Mouse (Mus musculus) CH12.LX (cell line): ENCODE measurements around the gene Gm10260. TPM values are rescaled to one million over a fixed set of nuclear protein-coding genes. Genes with fewer than 3 reads are reported as not detected.

Experiments
- DNase-seq: peaks from one replicate; pipeline ENCODE4 v3.0.0-alpha.2; 2013; ENCODE audit errors: extremely low read depth
- H3K27ac ChIP-seq: 2 replicates; pipeline ENCODE4 v1.5.1; 2012; ENCODE audit warnings: low read depth, mild to moderate bottlenecking, control low read depth, moderate library complexity; ENCODE audit not compliant: insufficient read depth
- H3K27me3 ChIP-seq: replicated peaks from 2 replicates; pipeline ENCODE3; 2012; ENCODE audit warnings: inconsistent platforms
- H3K36me3 ChIP-seq, 2 experiments: replicated peaks in 1 of 2; 2 replicates each; pipeline versions ENCODE3 to v1.6.1; 2012; ENCODE audit warnings: inconsistent platforms in 1 of 2, low read length in 1 of 2, mild to moderate bottlenecking in 1 of 2, mixed read lengths in 1 of 2, moderate library complexity in 1 of 2; ENCODE audit not compliant: control insufficient read depth in 1 of 2, insufficient read depth in 1 of 2
- H3K4me1 ChIP-seq, 2 experiments: 2 replicates each; pipeline ENCODE4 v1.6.1; 2012; ENCODE audit warnings: inconsistent platforms in 1 of 2, moderate library complexity in 1 of 2; ENCODE audit not compliant: insufficient read depth in 2 of 2, control insufficient read depth in 1 of 2
- H3K4me2 ChIP-seq: 2 replicates; pipeline ENCODE4 v1.6.1; 2012; ENCODE audit warnings: low read depth, mild to moderate bottlenecking, control low read depth; ENCODE audit not compliant: poor library complexity, insufficient read depth, severe bottlenecking
- H3K4me3 ChIP-seq, 3 experiments: fragments of 150-350 bp in 1 of 3; sonication (generic) in 1 of 3; replicated peaks in 1 of 3; 2 replicates each; pipeline versions ENCODE3 to v1.5.1; 2011 to 2012; ENCODE audit warnings: low read depth in 2 of 3, low read length in 2 of 3, mild to moderate bottlenecking in 2 of 3, moderate library complexity in 2 of 3, control low read depth in 1 of 3, improper control_type of control experiment in 1 of 3, inconsistent platforms in 1 of 3, mixed read lengths in 1 of 3; ENCODE audit not compliant: poor library complexity in 1 of 3
- H3K79me2 ChIP-seq: replicated peaks from 2 replicates; pipeline ENCODE4 v1.6.1; 2012; ENCODE audit warnings: mild to moderate bottlenecking, moderate library complexity; ENCODE audit not compliant: control insufficient read depth, poor library complexity, insufficient read depth, severe bottlenecking; ENCODE audit errors: extremely low read depth
- H3K9ac ChIP-seq: 2 replicates; pipeline ENCODE4 v1.6.1; 2012; ENCODE audit warnings: low read depth, mild to moderate bottlenecking, control low read depth, moderate library complexity; ENCODE audit not compliant: insufficient read depth
- H3K9me3 ChIP-seq: replicated peaks from 2 replicates; pipeline ENCODE3; 2012; ENCODE audit warnings: low read length, inconsistent platforms, mixed read lengths
- CTCF ChIP-seq, 2 experiments: IDR thresholded peaks in 1 of 2; conservative IDR thresholded peaks in 1 of 2; 2 replicates each; pipeline ENCODE4 v1.5.1; 2011 to 2012; ENCODE audit warnings: low read depth in 2 of 2, low read length in 2 of 2, improper control_type of control experiment in 1 of 2, inconsistent platforms in 1 of 2, mild to moderate bottlenecking in 1 of 2, moderate library complexity in 1 of 2
- EP300 ChIP-seq: IDR thresholded peaks from 2 replicates; pipeline ENCODE4 v1.6.1; 2011; ENCODE audit warnings: low read length, improper control_type of control experiment
- ETS1 ChIP-seq: conservative IDR thresholded peaks from 2 replicates; pipeline ENCODE4 v1.6.1; 2012; ENCODE audit warnings: low read depth, mild to moderate bottlenecking, inconsistent platforms, low read length, improper control_type of control experiment, moderate library complexity
- JUN ChIP-seq: IDR thresholded peaks from 2 replicates; pipeline ENCODE4 v1.6.1; 2011; ENCODE audit warnings: low read depth, mild to moderate bottlenecking, low read length, improper control_type of control experiment, moderate library complexity; ENCODE audit not compliant: insufficient read depth
- KAT2A ChIP-seq: IDR thresholded peaks from 2 replicates; pipeline ENCODE4 v1.6.1; 2012; ENCODE audit warnings: low read length, improper control_type of control experiment, inconsistent platforms; ENCODE audit not compliant: insufficient replicate concordance
- MAX ChIP-seq: IDR thresholded peaks from 2 replicates; pipeline ENCODE4 v1.6.1; 2011; ENCODE audit warnings: low read length, improper control_type of control experiment
- MXI1 ChIP-seq: IDR thresholded peaks from 2 replicates; pipeline ENCODE4 v1.6.1; 2011; ENCODE audit warnings: mild to moderate bottlenecking, low read depth, low read length, improper control_type of control experiment
- MYC ChIP-seq: IDR thresholded peaks from 2 replicates; pipeline ENCODE4 v1.6.1; 2011; ENCODE audit warnings: low read depth, mild to moderate bottlenecking, improper control_type of control experiment, low read length
- NRF1 ChIP-seq: IDR thresholded peaks from 2 replicates; pipeline ENCODE4 v1.6.1; 2014; ENCODE audit warnings: low read depth, mild to moderate bottlenecking, inconsistent platforms, low read length, improper control_type of control experiment, moderate library complexity
- POLR2A ChIP-seq: IDR thresholded peaks from 2 replicates; pipeline ENCODE4 v1.6.1; 2011; ENCODE audit warnings: low read depth, mild to moderate bottlenecking, improper control_type of control experiment, low read length
- SIN3A ChIP-seq: IDR thresholded peaks from 2 replicates; pipeline ENCODE4 v1.6.1; 2012; ENCODE audit warnings: low read length, improper control_type of control experiment, inconsistent platforms
- SMC3 ChIP-seq: IDR thresholded peaks from 2 replicates; pipeline ENCODE4 v1.6.1; 2011; ENCODE audit warnings: low read depth, low read length, improper control_type of control experiment
- UBTF ChIP-seq: IDR thresholded peaks from 2 replicates; pipeline ENCODE4 v1.6.1; 2012; ENCODE audit warnings: low read depth, mild to moderate bottlenecking, inconsistent platforms, low read length, improper control_type of control experiment, moderate library complexity
- USF1 ChIP-seq: IDR thresholded peaks from 2 replicates; pipeline ENCODE4 v1.6.1; 2014; ENCODE audit warnings: low read depth, mild to moderate bottlenecking, inconsistent platforms, low read length, improper control_type of control experiment
- USF2 ChIP-seq: conservative IDR thresholded peaks from 2 replicates; pipeline ENCODE4 v1.6.1; 2011; ENCODE audit warnings: low read depth, low read length, improper control_type of control experiment
- ZNF384 ChIP-seq: IDR thresholded peaks from 2 replicates; pipeline ENCODE4 v1.6.1; 2012; ENCODE audit warnings: low read depth, low read length, improper control_type of control experiment, inconsistent platforms
- dilution Hi-C: fragments of 300-500 bp; cut with MboI; formaldehyde crosslinking; loops from 2 replicates; pipeline ENCODE4 v1.14.3; 2020; ENCODE audit warnings: low sequenced_read_pairs; ENCODE audit not compliant: extremely low pct_unique_long_range_greater_than_20kb, extremely low pct_ligation_motif_present
- in situ Hi-C: fragments of 300-500 bp; cut with MboI; formaldehyde crosslinking; loops from 3 replicates; pipeline ENCODE4 v1.14.3; 2019; ENCODE audit warnings: low sequenced_read_pairs, low pct_ligation_motif_present, low pct_unique_long_range_greater_than_20kb, mixed read lengths
- polyA plus RNA-seq: library from polyadenylated mRNA; unstranded; fragments of >175 nt; gene quantifications from 2 replicates; pipeline ENCODE4 v1.2.1, GENCODE M21; 2012; ENCODE audit warnings: low read depth; ENCODE audit not compliant: insufficient read length
- total RNA-seq, 2 experiments: library from RNA; depleted of rRNA; stranded (reverse); fragments of 300-350 nt in 1 of 2; fragments of >200 nt in 1 of 2; gene quantifications; 2 replicates each; pipeline ENCODE4 v1.2.3; 2012 to 2014

The Gm10260 gene
- total and polyA plus RNA-seq, 3 experiments: 1,620 to 5,622 (median 5,239) TPM

DNA sequence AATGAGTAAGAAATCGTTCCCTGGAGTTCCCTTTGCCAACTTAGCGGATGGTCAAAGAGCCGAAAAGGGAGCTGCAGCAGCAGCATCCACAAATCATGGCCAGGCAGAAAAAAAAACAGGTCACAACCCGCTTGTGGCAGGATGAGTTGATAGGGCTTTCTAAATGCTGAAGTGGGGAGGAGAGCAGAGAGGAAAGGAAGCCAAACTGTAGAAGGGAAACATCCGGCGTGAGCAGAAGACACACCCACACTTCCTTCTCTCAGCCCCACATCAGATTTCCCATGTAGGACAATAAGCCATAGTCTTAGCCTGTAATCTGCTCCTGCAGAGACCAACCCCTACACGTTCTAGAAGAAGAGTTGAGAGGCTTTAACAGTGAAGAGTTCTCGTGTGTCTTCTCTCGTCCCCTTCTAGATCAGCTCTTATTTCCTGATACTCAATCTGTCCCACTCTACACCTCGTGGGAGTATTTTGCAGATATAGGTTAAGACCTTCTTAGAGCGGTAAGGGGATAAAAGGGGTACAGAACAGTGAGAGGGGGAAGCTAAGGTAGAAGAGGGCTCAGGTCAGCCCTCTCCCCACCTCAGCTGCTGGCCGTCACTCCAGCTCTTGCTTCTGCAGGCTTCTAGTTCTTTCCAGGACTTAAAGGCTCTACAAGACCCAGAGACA lies 29.5 kb upstream of the Gm10260 start:
- H3K27me3 ChIP-seq: no peaks in the 10 kb centered on the region
- H3K4me2 ChIP-seq: no peak overlapping the region
- no peak overlapping the region for H3K27ac ChIP-seq
- H3K9me3 ChIP-seq: peaks cover 26% of the 10 kb centered on the region
- no peak for DNase-seq
- TF ChIP-seq NRF1: no peak
- no peak for TF ChIP-seq JUN
- TF ChIP-seq SMC3: no peak
- TF ChIP-seq UBTF: no peak
- no peak for TF ChIP-seq KAT2A
- no peak for TF ChIP-seq SIN3A
- TF ChIP-seq POLR2A: no peak
- TF ChIP-seq, all 38 proteins: peak for 0
- Histone ChIP-seq H3K79me2 (no peaks in the 10 kb centered on the region), H3K9ac (no peak overlapping the region), H3K4me1 (no peaks in the 10 kb centered on the region), H3K36me3 (no peaks in the 10 kb centered on the region), H3K4me3 (no peak overlapping the region)
- dilution Hi-C loops: no loop called here
- in situ Hi-C loops: no loop called here

DNA sequence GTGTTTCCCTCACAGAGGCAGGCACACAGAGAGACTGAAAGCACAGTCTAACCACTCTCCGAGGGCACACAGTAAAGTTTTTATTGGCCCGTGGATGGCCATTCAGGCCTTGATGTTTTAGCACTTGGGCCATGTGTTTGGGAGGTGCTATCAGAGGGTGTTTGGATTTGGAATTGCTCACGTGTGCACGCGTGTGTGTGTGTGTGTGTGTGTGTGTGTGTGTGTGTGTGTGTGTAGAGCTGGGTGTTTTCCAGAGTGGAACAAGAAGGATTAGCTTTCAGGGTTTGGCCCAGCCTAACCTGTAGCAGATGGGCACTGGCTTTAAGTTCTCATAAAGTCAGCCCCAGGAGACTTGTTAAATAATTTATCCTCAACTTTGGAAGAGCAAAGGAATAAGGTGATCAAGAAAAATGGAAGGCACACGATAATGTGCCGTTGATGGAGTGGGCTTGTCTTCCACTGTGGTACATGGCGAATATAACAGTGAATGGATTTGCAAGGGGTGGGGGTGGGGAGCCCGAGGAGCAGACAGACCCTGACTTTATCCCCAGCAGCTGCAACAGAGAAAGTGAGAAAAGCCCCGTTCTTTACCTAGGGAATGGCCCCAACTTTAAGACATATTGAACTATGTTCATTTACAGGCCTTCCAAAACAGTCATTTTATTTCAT lies 24.9 kb upstream of the Gm10260 start:
- in situ Hi-C loops (no loop called here), dilution Hi-C loops (no loop called here)
- H3K9ac ChIP-seq: no peak overlapping the region
- no peaks in the 10 kb centered on the region for H3K4me1 ChIP-seq
- no peak overlapping the region for H3K27ac ChIP-seq
- no peaks in the 10 kb centered on the region for H3K79me2 ChIP-seq
- peaks cover 30% of the 10 kb centered on the region for H3K9me3 ChIP-seq
- H3K36me3 ChIP-seq: no peaks in the 10 kb centered on the region
- H3K27me3 ChIP-seq: no peaks in the 10 kb centered on the region
- no peak for DNase-seq
- TF ChIP-seq USF1 (no peak), MYC (no peak), SMC3 (no peak), KAT2A (no peak), ETS1 (no peak), CTCF (conservative IDR thresholded peaks at IDR 0.05 in 1 of 2, IDR thresholded peaks at IDR 0.05 in 1 of 2; ENCODE audit: low read depth in 2 of 2, low read length in 2 of 2) (no peak), MAX (no peak), MXI1 (no peak), USF2 (no peak), ZNF384 (no peak), JUN (no peak), EP300 (no peak)
- no peak overlapping the region for H3K4me2 ChIP-seq
- no peak overlapping the region for H3K4me3 ChIP-seq
